Mouse (Mus musculus) liver, embryonic 11.5 days (tissue): ENCODE measurements at regions not wholly inside any gene's neighbourhood (a gene's known extent, or its start where the extent isn't known, plus 50 kb on each side); places are given as distances from the start of the nearest gene placed in this dataset.
A peak's percentile ranks its signal among the peaks of the same experiment; 100 is the strongest.

Source experiments
- ATAC-seq: fragments of 200-750 bp; cut with Nextera tagmentation; replicated peaks from 2 replicates; pipeline ENCODE4 v1.8.0; 2017; ENCODE audit warnings: moderate number of reproducible peaks, mild to moderate bottlenecking, moderate TSS enrichment, moderate library complexity; ENCODE audit not compliant: low FRiP score
- DNase-seq: peaks from one replicate; pipeline ENCODE4 v3.0.0-alpha.2; 2017; ENCODE audit warnings: low spot score
- H3K27ac ChIP-seq: fragments of 300-500 bp; sonication (generic); 2 replicates; pipeline ENCODE4 v1.5.1; 2014; ENCODE audit warnings: mild to moderate bottlenecking, low read depth, low read length, control low read depth
- H3K27me3 ChIP-seq: fragments of 300-500 bp; sonication (generic); replicated peaks from 2 replicates; pipeline ENCODE4 v1.6.1; 2014; ENCODE audit warnings: low read length, mixed read lengths; ENCODE audit not compliant: control insufficient read depth, insufficient read depth
- H3K36me3 ChIP-seq: fragments of 300-500 bp; sonication (generic); 2 replicates; pipeline ENCODE4 v1.6.1; 2014; ENCODE audit warnings: mild to moderate bottlenecking, low read length, moderate library complexity, mixed read lengths; ENCODE audit not compliant: control insufficient read depth, insufficient read depth
- H3K4me1 ChIP-seq: fragments of 300-500 bp; sonication (generic); replicated peaks from 2 replicates; pipeline ENCODE4 v1.6.1; 2014; ENCODE audit warnings: low read length, mixed read lengths; ENCODE audit not compliant: control insufficient read depth, insufficient read depth
- H3K4me2 ChIP-seq: fragments of 300-500 bp; sonication (generic); 2 replicates; pipeline ENCODE4 v1.6.1; 2014; ENCODE audit warnings: mild to moderate bottlenecking, control low read depth, moderate library complexity
- H3K4me3 ChIP-seq: fragments of 300-500 bp; sonication (generic); 2 replicates; pipeline ENCODE4 v1.5.1; 2014; ENCODE audit warnings: low read depth, low read length, control low read depth
- H3K9ac ChIP-seq: fragments of 300-500 bp; sonication (generic); 2 replicates; pipeline ENCODE4 v1.6.1; 2014; ENCODE audit warnings: low read depth, low read length, control low read depth
- H3K9me3 ChIP-seq: fragments of 300-500 bp; sonication (generic); 2 replicates; pipeline ENCODE4 v1.6.1; 2016; ENCODE audit warnings: low read length, inconsistent platforms, mixed read lengths; ENCODE audit not compliant: control insufficient read depth
- WGBS: fragments of 180-500 bp; shearing (Covaris S2); extraction: QIAGEN DNeasy Blood & Tissue Kit; methylation state at CpG from one replicate; pipeline ENCODE4 v1.1.7; 2014; 5-methylcytosine and 5-hydroxymethylcytosine counted together

DNA sequence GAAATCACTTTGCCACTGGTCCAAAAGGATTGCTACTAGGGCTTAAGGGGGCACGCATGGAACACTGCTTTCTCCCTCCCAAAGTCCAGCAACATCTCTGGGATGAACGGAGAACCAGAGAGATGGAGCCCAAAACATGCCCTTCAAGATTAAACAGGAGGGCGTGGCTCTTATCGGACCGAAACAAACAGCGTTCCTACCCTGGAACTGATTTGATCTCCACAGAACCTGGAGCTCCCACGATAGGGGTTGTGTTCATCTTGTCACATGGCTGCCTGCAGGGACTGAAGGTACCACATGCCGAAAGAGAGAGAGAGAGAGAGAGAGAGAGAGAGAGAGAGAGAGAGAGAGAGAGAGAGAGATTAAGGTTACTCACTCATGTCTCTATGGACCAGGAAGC is 120.7 kb downstream of the Gm4791 start:
- no peak overlapping the region for H3K4me2 ChIP-seq
- H3K4me1 ChIP-seq: no peaks in the 10 kb centered on the region
- no peak overlapping the region for H3K9ac ChIP-seq
- no peaks in the 10 kb centered on the region for H3K27me3 ChIP-seq
- H3K36me3 ChIP-seq: no peaks in the 10 kb centered on the region
- H3K4me3 ChIP-seq: no peak overlapping the region
- DNase-seq (no peak), ATAC-seq (no peak)
- no peak overlapping the region for H3K27ac ChIP-seq
- no peaks in the 10 kb centered on the region for H3K9me3 ChIP-seq
- 78% methylated on average over 8 of the region's 8 CpGs for WGBS

DNA sequence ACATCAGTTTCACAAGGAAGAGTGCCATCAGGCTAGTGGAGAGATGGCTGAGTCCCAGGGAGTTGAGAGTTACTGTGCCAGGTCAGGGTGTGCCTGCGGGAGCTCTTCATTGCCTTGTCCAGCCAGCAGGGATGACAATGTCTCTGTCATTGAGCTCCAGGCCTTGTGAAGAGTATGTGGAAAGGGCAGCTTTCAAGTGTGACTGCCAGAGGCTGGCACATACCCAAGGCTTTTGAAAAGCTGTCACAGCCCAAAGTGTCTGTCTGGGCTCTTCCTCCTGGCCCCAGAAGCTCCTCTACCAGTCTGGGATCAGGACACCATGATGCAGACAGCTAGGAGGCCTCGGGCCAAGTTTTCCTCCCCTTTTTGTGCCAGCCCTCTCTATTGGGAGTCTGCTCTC is 124.6 kb downstream of the Gm4791 start:
- no peaks in the 10 kb centered on the region for H3K36me3 ChIP-seq
- H3K4me2 ChIP-seq: no peak overlapping the region
- no peak overlapping the region for H3K4me3 ChIP-seq
- H3K4me1 ChIP-seq: no peaks in the 10 kb centered on the region
- ATAC-seq (no peak), DNase-seq (no peak)
- no peak overlapping the region for H3K9ac ChIP-seq
- 86% methylated on average over 2 of the region's 2 CpGs for WGBS
- H3K27me3 ChIP-seq: no peaks in the 10 kb centered on the region
- H3K27ac ChIP-seq: no peak overlapping the region
- no peaks in the 10 kb centered on the region for H3K9me3 ChIP-seq

DNA sequence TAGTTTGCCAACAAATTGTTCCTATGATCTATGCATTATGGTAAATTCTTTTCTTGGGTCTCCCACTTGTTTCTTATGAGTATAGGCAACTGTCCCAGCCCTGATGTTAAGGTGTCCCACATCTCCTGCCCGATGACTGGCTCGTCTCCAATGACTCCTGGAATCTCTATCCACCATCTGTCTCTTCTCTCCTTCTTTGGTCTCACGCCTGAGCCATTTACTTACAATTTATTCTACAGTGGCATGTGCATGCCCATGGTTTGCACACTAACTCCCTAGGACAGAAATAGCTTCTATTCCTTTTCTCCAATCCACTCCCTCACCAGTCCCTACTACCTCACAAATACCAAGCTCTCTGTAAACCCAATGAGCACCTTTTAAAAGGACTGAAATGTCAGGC is 127.0 kb downstream of the Gm4791 start:
- H3K27ac ChIP-seq: no peak overlapping the region
- H3K9ac ChIP-seq: no peak overlapping the region
- no peak overlapping the region for H3K4me3 ChIP-seq
- no peak overlapping the region for H3K4me2 ChIP-seq
- H3K9me3 ChIP-seq: no peaks in the 10 kb centered on the region
- H3K27me3 ChIP-seq: no peaks in the 10 kb centered on the region
- no peaks in the 10 kb centered on the region for H3K36me3 ChIP-seq
- WGBS: 70% methylated on average over 3 of the region's 3 CpGs
- DNase-seq: no peak
- H3K4me1 ChIP-seq: no peaks in the 10 kb centered on the region
- no peak for ATAC-seq

DNA sequence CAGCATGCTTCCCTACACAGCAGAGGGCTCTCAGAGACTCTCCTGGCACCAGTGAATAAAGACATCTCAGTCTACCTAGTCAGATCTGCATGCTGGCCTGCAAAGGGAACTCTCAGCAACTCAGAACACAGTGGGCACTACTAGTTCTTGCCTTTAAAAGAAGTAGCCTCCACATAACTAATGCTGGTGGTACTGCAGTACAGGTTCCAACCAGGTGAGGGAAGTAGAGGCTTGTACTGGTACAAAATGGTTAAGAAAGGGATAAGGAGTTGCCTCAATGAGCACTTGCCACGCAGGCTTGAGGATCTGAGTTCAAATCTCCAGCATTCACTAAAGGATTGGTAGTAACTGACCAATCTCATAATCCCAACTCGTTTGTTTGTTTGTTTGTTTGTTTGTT is 127.7 kb downstream of the Gm4791 start:
- no peak overlapping the region for H3K27ac ChIP-seq
- ATAC-seq (no peak), DNase-seq (no peak)
- 69% methylated on average over 2 of the region's 2 CpGs for WGBS
- H3K36me3 ChIP-seq: no peaks in the 10 kb centered on the region
- no peaks in the 10 kb centered on the region for H3K27me3 ChIP-seq
- no peaks in the 10 kb centered on the region for H3K4me1 ChIP-seq
- H3K4me2 ChIP-seq: no peak overlapping the region
- no peak overlapping the region for H3K9ac ChIP-seq
- no peak overlapping the region for H3K4me3 ChIP-seq
- no peaks in the 10 kb centered on the region for H3K9me3 ChIP-seq

DNA sequence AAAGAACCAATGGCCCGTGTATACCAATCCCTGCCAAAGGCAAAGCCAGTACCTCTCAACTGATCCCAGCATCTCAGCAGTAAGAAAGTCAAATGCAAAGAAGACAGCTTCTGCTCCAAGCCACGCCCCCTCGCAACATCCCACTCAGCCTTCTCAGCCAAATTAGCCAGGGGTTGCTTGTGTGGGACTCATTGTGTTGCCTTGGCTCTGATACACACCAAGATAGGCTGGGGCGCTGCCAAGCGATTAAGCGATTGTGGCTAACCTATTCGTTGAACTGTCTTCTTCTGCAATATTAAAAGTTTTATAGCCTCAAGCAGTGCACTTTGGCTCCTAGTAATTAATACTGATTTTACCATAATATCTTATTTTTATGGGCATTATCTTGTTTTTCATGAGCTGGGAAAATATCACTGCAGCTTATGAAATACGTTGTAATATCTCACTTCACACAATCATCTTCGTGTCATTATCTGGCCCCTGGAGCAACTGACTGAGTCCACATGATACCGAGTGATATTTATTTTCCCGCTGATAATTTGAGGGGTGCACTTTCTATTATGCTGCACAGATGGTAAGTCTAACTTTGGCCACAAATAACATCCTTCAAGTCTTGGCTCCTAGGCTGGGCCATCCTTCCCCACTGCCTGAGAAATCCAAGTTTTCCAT is 129.3 kb downstream of the Gm4791 start:
- H3K4me2 ChIP-seq: no peak overlapping the region
- ATAC-seq (no peak), DNase-seq (no peak)
- no peak overlapping the region for H3K9ac ChIP-seq
- no peaks in the 10 kb centered on the region for H3K36me3 ChIP-seq
- H3K9me3 ChIP-seq: no peaks in the 10 kb centered on the region
- no peak overlapping the region for H3K27ac ChIP-seq
- 78% methylated on average over 11 of the region's 11 CpGs for WGBS
- H3K4me1 ChIP-seq: no peaks in the 10 kb centered on the region
- H3K4me3 ChIP-seq: no peak overlapping the region
- H3K27me3 ChIP-seq: no peaks in the 10 kb centered on the region

DNA sequence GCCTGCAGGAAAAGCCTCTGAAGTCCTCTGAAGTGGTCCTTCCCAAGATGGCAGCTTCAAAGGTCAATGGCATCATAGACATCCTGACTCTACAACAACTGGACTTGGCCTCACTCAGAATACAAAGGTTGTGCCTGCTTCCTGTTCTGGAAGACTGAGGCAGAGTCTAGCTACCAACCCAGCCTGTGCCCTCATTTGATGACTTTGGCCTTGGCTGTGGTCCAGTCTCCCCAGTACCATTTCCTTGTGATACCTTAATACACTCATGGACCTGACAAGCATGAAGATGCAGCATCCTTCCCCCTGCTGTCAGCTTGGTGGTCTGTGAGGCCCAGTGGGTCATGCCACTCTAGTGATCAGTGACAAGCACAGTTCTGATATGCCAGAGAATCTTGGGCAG is 130.6 kb downstream of the Gm4791 start:
- no peak overlapping the region for H3K4me3 ChIP-seq
- H3K27ac ChIP-seq: no peak overlapping the region
- DNase-seq (no peak), ATAC-seq (no peak)
- H3K9me3 ChIP-seq: no peaks in the 10 kb centered on the region
- no peaks in the 10 kb centered on the region for H3K27me3 ChIP-seq
- H3K4me2 ChIP-seq: no peak overlapping the region
- H3K4me1 ChIP-seq: peaks cover 8% of the 10 kb centered on the region
- H3K36me3 ChIP-seq: no peaks in the 10 kb centered on the region
- H3K9ac ChIP-seq: no peak overlapping the region

- no peak overlapping the region for H3K4me3 ChIP-seq
- H3K9ac ChIP-seq: peak overlapping the region; percentile 30; the same call in 1 of the 2 replicates
- DNase-seq: peak; percentile 31
- H3K27me3 ChIP-seq: no peaks in the 10 kb centered on the region
- peak overlapping the region; percentile 25; the same call in 1 of the 2 replicates for H3K27ac ChIP-seq
- peaks cover 8% of the 10 kb centered on the region for H3K4me1 ChIP-seq
- no peaks in the 10 kb centered on the region for H3K36me3 ChIP-seq
- H3K9me3 ChIP-seq: no peaks in the 10 kb centered on the region
- ATAC-seq: peak; percentile 67
- H3K4me2 ChIP-seq: peak overlapping the region; percentile 55
- WGBS: 71% methylated on average over 5 of the region's 5 CpGs
Observed at GRCm38 (mm10) chr9:47133454-47133853, 134.9 kb downstream of the Gm4791 start.

GRCm38 (mm10) chr9:47133873-47134272 is 135.3 kb downstream of the Gm4791 start:
- peak; percentile 94 for ATAC-seq
- peaks cover 8% of the 10 kb centered on the region for H3K4me1 ChIP-seq
- peak overlapping the region; percentile 55 for H3K4me2 ChIP-seq
- H3K4me3 ChIP-seq: 0 out of 2 replicates have a peak overlapping the region, but pooled peaks have one; percentile 11
- no peaks in the 10 kb centered on the region for H3K36me3 ChIP-seq
- no peaks in the 10 kb centered on the region for H3K9me3 ChIP-seq
- peak overlapping the region; percentile 38; the same call in 1 of the 2 replicates for H3K27ac ChIP-seq
- H3K27me3 ChIP-seq: no peaks in the 10 kb centered on the region
- 29% methylated on average over 8 of the region's 8 CpGs for WGBS
- peak overlapping the region; percentile 30; the same call in 1 of the 2 replicates for H3K9ac ChIP-seq
- DNase-seq: peak; percentile 34

DNA sequence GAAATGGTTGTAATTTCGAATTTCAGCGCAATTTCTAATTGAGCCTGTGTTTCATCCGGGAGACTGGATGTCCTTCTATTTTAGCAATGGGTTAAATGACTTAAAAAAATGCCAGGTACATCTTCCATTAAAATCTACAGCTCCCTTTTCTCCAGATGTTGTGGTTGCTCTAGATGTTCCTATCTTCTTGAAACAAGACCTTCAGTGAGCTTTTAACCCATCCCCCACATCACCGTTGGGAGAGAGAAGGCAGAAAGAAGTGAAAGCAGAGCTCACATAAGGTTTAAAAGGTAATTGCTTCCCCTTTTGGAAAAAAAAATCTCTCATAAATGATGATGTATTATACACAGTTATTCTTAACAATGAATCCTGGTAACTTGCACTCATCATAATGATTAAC is 135.9 kb downstream of the Gm4791 start:
- Histone ChIP-seq H3K4me3 (no peak overlapping the region), H3K9me3 (no peaks in the 10 kb centered on the region), H3K4me1 (peaks cover 8% of the 10 kb centered on the region), H3K4me2 (peak overlapping the region; percentile 55), H3K9ac (no peak overlapping the region), H3K27me3 (no peaks in the 10 kb centered on the region), H3K27ac (peak overlapping the region; percentile 38; the same call in 1 of the 2 replicates), H3K36me3 (no peaks in the 10 kb centered on the region)
- ATAC-seq (peak; percentile 60), DNase-seq (no peak)
- 63% methylated on average over 4 of the region's 4 CpGs for WGBS
